Mouse (Mus musculus): ENCODE measurements at regions not wholly inside any gene's neighbourhood (a gene's known extent, or its start where the extent isn't known, plus 50 kb on each side); places are given as distances from the start of the nearest gene placed in this dataset.

- no peak overlapping the region for H3K4me2 ChIP-seq (ENCODE audit: low read depth, low read length)
- H3K9me3 ChIP-seq (replicated peaks; ENCODE audit: control insufficient read depth, low read length), result no peaks in the 10 kb centered on the region
- no peak overlapping the region for H3K9ac ChIP-seq (ENCODE audit: low read depth, low read length)
- H3K27me3 ChIP-seq (ENCODE audit: control insufficient read depth, insufficient read depth, low read depth, low read length), result no peaks in the 10 kb centered on the region
- H3K4me3 ChIP-seq (ENCODE audit: low read depth, low read length), result no peak overlapping the region
- WGBS (ENCODE audit: insufficient replicate concordance), result 76% methylated on average over 15 of the region's 15 CpGs
- no peak for ATAC-seq (ENCODE audit: low read depth)
- no peaks in the 10 kb centered on the region for H3K4me1 ChIP-seq (ENCODE audit: control insufficient read depth, low read depth, low read length)
- H3K36me3 ChIP-seq (ENCODE audit: control insufficient read depth, insufficient read depth), result no peaks in the 10 kb centered on the region
- no peak overlapping the region for H3K27ac ChIP-seq (ENCODE audit: low read length)
Measured at GRCm38 (mm10) chr13:47505380-47505955, 383.0 kb downstream of the Rnf144b start.

DNA sequence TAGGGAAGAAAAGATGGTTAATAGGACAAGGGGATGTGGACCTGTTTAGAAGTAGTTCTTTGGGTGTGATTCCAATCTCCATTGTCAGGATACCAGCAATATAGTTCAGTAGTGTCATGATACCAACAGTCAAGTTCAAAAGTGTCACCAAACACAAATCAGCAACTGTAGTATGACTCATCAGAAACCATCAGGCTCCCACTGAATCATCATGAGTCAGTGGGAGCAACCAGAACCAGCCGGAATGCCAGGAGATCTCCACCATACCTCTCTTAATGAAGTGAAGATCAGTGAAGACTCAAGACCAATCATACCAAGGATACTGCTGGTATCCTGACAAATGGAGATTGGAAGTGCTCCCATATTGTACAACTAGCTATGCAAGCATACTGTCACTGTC is 410.5 kb downstream of the Rnf144b start:
- no peak for ATAC-seq (ENCODE audit: low read depth)
- H3K27ac ChIP-seq (ENCODE audit: low read length), result no peak overlapping the region
- no peak overlapping the region for H3K4me2 ChIP-seq (ENCODE audit: low read depth, low read length)
- no peaks in the 10 kb centered on the region for H3K36me3 ChIP-seq (ENCODE audit: control insufficient read depth, insufficient read depth)
- H3K9ac ChIP-seq (ENCODE audit: low read depth, low read length), result no peak overlapping the region
- WGBS (ENCODE audit: insufficient replicate concordance), result 69% methylated on average over 1 of the region's 1 CpGs
- no peak overlapping the region for H3K4me3 ChIP-seq (ENCODE audit: low read depth, low read length)
- no peaks in the 10 kb centered on the region for H3K4me1 ChIP-seq (ENCODE audit: control insufficient read depth, low read depth, low read length)
- no peaks in the 10 kb centered on the region; the same call in 1 of the 2 replicates for H3K9me3 ChIP-seq (replicated peaks; ENCODE audit: control insufficient read depth, low read length)
- no peaks in the 10 kb centered on the region for H3K27me3 ChIP-seq (ENCODE audit: control insufficient read depth, insufficient read depth, low read depth, low read length)

DNA sequence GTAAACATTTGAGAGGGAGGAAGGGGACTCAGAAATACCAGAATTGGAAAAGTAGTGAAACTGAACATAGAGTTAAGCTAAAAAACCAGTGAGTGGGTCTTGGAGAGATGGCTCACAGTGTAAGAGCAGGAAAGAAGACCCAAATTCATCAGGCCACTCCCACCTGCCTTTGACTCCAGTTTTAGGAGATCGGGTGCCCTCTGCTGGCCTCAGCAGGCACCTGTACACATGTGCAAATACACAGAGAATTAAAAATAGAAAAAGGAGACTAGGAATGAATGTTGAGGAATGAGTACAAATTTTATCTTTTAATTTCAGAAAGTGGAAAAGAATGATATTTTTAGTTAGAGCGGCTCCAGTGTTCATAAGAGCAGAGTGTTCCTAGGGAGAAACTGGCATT is 414.7 kb downstream of the Rnf144b start:
- H3K4me3 ChIP-seq (ENCODE audit: low read depth, low read length), result no peak overlapping the region
- H3K4me1 ChIP-seq (ENCODE audit: control insufficient read depth, low read depth, low read length), result no peaks in the 10 kb centered on the region
- ATAC-seq (ENCODE audit: low read depth), result no peak
- no peak overlapping the region for H3K27ac ChIP-seq (ENCODE audit: low read length)
- no peak overlapping the region for H3K9ac ChIP-seq (ENCODE audit: low read depth, low read length)
- WGBS (ENCODE audit: insufficient replicate concordance), result 64% methylated on average over 2 of the region's 2 CpGs
- H3K4me2 ChIP-seq (ENCODE audit: low read depth, low read length), result no peak overlapping the region
- H3K36me3 ChIP-seq (ENCODE audit: control insufficient read depth, insufficient read depth), result no peaks in the 10 kb centered on the region
- no peaks in the 10 kb centered on the region for H3K27me3 ChIP-seq (ENCODE audit: control insufficient read depth, insufficient read depth, low read depth, low read length)
- H3K9me3 ChIP-seq (replicated peaks; ENCODE audit: control insufficient read depth, low read length), result no peaks in the 10 kb centered on the region; the same call in 1 of the 2 replicates

DNA sequence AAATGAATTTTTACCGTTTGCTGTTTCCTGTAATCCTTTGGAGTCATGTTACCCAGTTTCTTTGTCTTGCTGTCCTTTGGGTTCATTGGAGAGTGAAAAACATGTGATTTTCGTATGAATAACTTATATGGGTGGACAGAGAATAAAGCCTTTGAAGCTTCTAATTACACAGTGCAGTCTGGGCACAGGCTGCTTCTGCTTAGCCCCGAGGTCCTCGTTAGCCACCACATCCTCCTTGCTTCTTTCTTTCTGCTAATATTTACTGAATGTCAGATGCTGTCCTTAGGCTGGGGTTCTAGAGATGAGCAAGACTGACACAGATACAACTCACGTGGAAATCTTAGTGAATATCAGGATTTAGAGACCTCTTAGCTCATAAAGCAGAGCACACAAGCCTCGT is 427.2 kb downstream of the Rnf144b start:
- no peaks in the 10 kb centered on the region for H3K27me3 ChIP-seq (ENCODE audit: control insufficient read depth, insufficient read depth, low read depth, low read length)
- no peak overlapping the region for H3K27ac ChIP-seq (ENCODE audit: low read length)
- no peak for ATAC-seq (ENCODE audit: low read depth)
- H3K4me1 ChIP-seq (ENCODE audit: control insufficient read depth, low read depth, low read length), result no peaks in the 10 kb centered on the region
- no peak overlapping the region for H3K4me2 ChIP-seq (ENCODE audit: low read depth, low read length)
- 43% methylated on average over 6 of the region's 6 CpGs for WGBS (ENCODE audit: insufficient replicate concordance)
- H3K9me3 ChIP-seq (replicated peaks; ENCODE audit: control insufficient read depth, low read length), result no peaks in the 10 kb centered on the region
- H3K9ac ChIP-seq (ENCODE audit: low read depth, low read length), result no peak overlapping the region
- H3K36me3 ChIP-seq (ENCODE audit: control insufficient read depth, insufficient read depth), result no peaks in the 10 kb centered on the region
- no peak overlapping the region for H3K4me3 ChIP-seq (ENCODE audit: low read depth, low read length)

DNA sequence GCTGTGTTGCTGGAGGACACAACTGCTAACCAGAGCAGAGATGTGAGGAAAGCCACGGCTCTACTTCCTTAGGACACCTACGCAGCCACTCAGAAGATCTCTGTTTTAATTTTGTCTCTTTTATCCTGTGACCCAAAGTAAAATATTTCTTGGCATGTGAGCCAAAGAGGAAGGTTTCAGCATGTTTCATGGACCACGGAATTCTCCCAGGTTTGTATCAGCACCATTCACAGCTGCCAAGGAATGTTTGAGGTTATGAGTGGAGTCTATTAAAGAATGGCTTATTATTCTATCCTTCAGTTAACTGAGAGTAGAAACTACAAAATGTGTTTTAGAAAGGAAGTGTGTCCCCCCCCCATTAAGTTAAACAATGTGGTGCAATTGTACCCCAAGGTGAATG is 429.8 kb downstream of the Rnf144b start:
- WGBS (ENCODE audit: insufficient replicate concordance), result 57% methylated on average over 3 of the region's 3 CpGs
- no peak overlapping the region for H3K27ac ChIP-seq (ENCODE audit: low read length)
- ATAC-seq (ENCODE audit: low read depth), result no peak
- no peaks in the 10 kb centered on the region for H3K4me1 ChIP-seq (ENCODE audit: control insufficient read depth, low read depth, low read length)
- no peaks in the 10 kb centered on the region for H3K36me3 ChIP-seq (ENCODE audit: control insufficient read depth, insufficient read depth)
- H3K27me3 ChIP-seq (ENCODE audit: control insufficient read depth, insufficient read depth, low read depth, low read length), result no peaks in the 10 kb centered on the region
- H3K4me2 ChIP-seq (ENCODE audit: low read depth, low read length), result no peak overlapping the region
- H3K4me3 ChIP-seq (ENCODE audit: low read depth, low read length), result no peak overlapping the region
- H3K9ac ChIP-seq (ENCODE audit: low read depth, low read length), result no peak overlapping the region
- H3K9me3 ChIP-seq (replicated peaks; ENCODE audit: control insufficient read depth, low read length), result no peaks in the 10 kb centered on the region

- Histone ChIP-seq H3K9ac (ENCODE audit: low read depth, low read length) (no peak overlapping the region), H3K27ac (ENCODE audit: low read length) (no peak overlapping the region), H3K4me1 (ENCODE audit: control insufficient read depth, low read depth, low read length) (no peaks in the 10 kb centered on the region), H3K4me3 (ENCODE audit: low read depth, low read length) (no peak overlapping the region), H3K9me3 (replicated peaks; ENCODE audit: control insufficient read depth, low read length) (no peaks in the 10 kb centered on the region), H3K27me3 (ENCODE audit: control insufficient read depth, insufficient read depth, low read depth, low read length) (no peaks in the 10 kb centered on the region), H3K4me2 (ENCODE audit: low read depth, low read length) (no peak overlapping the region), H3K36me3 (ENCODE audit: control insufficient read depth, insufficient read depth) (no peaks in the 10 kb centered on the region)
- 22% methylated on average over 1 of the region's 1 CpGs for WGBS (ENCODE audit: insufficient replicate concordance)
- ATAC-seq (ENCODE audit: low read depth), result no peak
Measured at GRCm38 (mm10) chr13:47554198-47554597, 431.7 kb downstream of the Rnf144b start.

- no peak overlapping the region for H3K9ac ChIP-seq (ENCODE audit: low read depth, low read length)
- no peak overlapping the region for H3K4me2 ChIP-seq (ENCODE audit: low read depth, low read length)
- no peaks in the 10 kb centered on the region for H3K9me3 ChIP-seq (replicated peaks; ENCODE audit: control insufficient read depth, low read length)
- H3K27ac ChIP-seq (ENCODE audit: low read length), result no peak overlapping the region
- no peak for ATAC-seq (ENCODE audit: low read depth)
- no peak overlapping the region for H3K4me3 ChIP-seq (ENCODE audit: low read depth, low read length)
- H3K27me3 ChIP-seq (ENCODE audit: control insufficient read depth, insufficient read depth, low read depth, low read length), result no peaks in the 10 kb centered on the region
- no peaks in the 10 kb centered on the region for H3K4me1 ChIP-seq (ENCODE audit: control insufficient read depth, low read depth, low read length)
- WGBS (ENCODE audit: insufficient replicate concordance), result 51% methylated on average over 7 of the region's 7 CpGs
- H3K36me3 ChIP-seq (ENCODE audit: control insufficient read depth, insufficient read depth), result no peaks in the 10 kb centered on the region
Measured at GRCm38 (mm10) chr13:47557196-47557974, 434.9 kb downstream of the Rnf144b start.

DNA sequence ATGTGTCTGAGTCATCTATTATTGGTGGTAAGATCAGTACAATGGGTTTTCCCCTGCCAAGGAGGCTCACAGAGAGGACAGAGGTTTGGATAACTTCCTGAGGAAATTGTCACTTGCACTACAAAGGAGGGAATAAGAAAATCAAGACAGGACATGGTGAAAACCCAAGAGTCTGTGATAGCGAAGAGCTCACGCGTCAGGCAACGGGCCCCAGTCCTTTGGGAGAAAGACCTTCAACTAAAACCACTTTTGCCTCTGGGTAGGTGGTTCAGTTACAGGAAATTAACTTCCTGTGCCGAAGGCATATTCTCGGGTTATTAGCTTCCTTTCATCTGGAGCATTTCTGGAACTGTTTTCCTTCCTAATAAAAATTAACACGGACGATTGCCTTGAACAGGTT is 440.4 kb downstream of the Rnf144b start:
- 37% methylated on average over 8 of the region's 8 CpGs for WGBS (ENCODE audit: insufficient replicate concordance)
- Histone ChIP-seq H3K36me3 (ENCODE audit: control insufficient read depth, insufficient read depth) (no peaks in the 10 kb centered on the region), H3K9ac (ENCODE audit: low read depth, low read length) (no peak overlapping the region), H3K27me3 (ENCODE audit: control insufficient read depth, insufficient read depth, low read depth, low read length) (no peaks in the 10 kb centered on the region), H3K4me2 (ENCODE audit: low read depth, low read length) (no peak overlapping the region), H3K9me3 (replicated peaks; ENCODE audit: control insufficient read depth, low read length) (no peaks in the 10 kb centered on the region), H3K27ac (ENCODE audit: low read length) (no peak overlapping the region), H3K4me1 (ENCODE audit: control insufficient read depth, low read depth, low read length) (no peaks in the 10 kb centered on the region), H3K4me3 (ENCODE audit: low read depth, low read length) (no peak overlapping the region)
- ATAC-seq (ENCODE audit: low read depth), result no peak

DNA sequence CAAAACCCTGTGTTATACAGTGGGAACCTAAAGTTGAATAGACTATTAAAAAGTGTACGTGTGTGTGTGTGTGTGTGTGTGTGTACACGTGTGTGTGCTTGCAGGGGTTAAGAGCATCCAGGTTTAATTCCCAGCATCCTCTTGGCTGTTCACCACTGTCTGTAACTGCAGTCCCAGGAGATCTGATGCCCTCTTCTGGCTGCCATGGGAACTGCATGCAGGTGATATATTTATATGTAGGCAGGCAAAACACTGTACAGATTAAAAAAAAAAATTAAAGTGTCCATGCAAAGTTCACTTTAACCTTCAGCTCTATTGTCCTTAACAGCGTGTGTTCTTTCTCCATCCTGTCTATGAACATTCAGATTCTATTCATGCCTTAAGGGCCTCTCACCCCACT is 454.1 kb downstream of the Rnf144b start:
- Histone ChIP-seq H3K4me3 (ENCODE audit: low read depth, low read length) (no peak overlapping the region), H3K4me2 (ENCODE audit: low read depth, low read length) (no peak overlapping the region), H3K27me3 (ENCODE audit: control insufficient read depth, insufficient read depth, low read depth, low read length) (no peaks in the 10 kb centered on the region), H3K36me3 (ENCODE audit: control insufficient read depth, insufficient read depth) (no peaks in the 10 kb centered on the region), H3K9me3 (replicated peaks; ENCODE audit: control insufficient read depth, low read length) (no peaks in the 10 kb centered on the region), H3K27ac (ENCODE audit: low read length) (no peak overlapping the region), H3K9ac (ENCODE audit: low read depth, low read length) (no peak overlapping the region), H3K4me1 (ENCODE audit: control insufficient read depth, low read depth, low read length) (no peaks in the 10 kb centered on the region)
- no peak for ATAC-seq (ENCODE audit: low read depth)
- 50% methylated on average over 3 of the region's 3 CpGs for WGBS (ENCODE audit: insufficient replicate concordance)

All from liver, embryonic 16.5 days (tissue).